Mouse (Mus musculus) lung, postnatal 0 days (tissue): Measurements from ENCODE around the gene Ppil1. TPM values are rescaled to one million over a fixed set of nuclear protein-coding genes. Genes with fewer than 3 reads are reported as not detected.

Experiments used
- ATAC-seq: fragments of 200-750 bp; cut with Nextera tagmentation; 2 replicates; pipeline ENCODE4 v1.8.0; 2017; ENCODE audit warnings: moderate library complexity
- DNase-seq: peaks from one replicate; pipeline ENCODE4 v3.0.0-alpha.2; 2016; ENCODE audit warnings: low spot score
- H3K27ac ChIP-seq: fragments of 300-500 bp; sonication (generic); 2 replicates; pipeline ENCODE4 v1.5.1; 2014; ENCODE audit warnings: antibody characterized with exemption, mild to moderate bottlenecking, low read length, mixed read lengths
- H3K27me3 ChIP-seq: fragments of 300-500 bp; sonication (generic); replicated peaks from 2 replicates; pipeline ENCODE4 v1.6.1; 2014; ENCODE audit warnings: low read length, mixed read lengths; ENCODE audit not compliant: insufficient read depth
- H3K36me3 ChIP-seq: fragments of 300-500 bp; sonication (generic); 2 replicates; pipeline ENCODE4 v1.6.1; 2014; ENCODE audit warnings: low read length, mixed read lengths; ENCODE audit not compliant: insufficient read depth
- H3K4me1 ChIP-seq: fragments of 300-500 bp; sonication (generic); 2 replicates; pipeline ENCODE4 v1.6.1; 2014; ENCODE audit warnings: antibody characterized with exemption, low read depth, low read length, mixed read lengths; ENCODE audit not compliant: insufficient read depth
- H3K4me2 ChIP-seq: fragments of 300-500 bp; sonication (generic); replicated peaks from 2 replicates; pipeline ENCODE4 v1.6.1; 2014; ENCODE audit warnings: low read depth, mild to moderate bottlenecking, low read length, moderate library complexity, mixed read lengths
- H3K4me3 ChIP-seq: fragments of 300-500 bp; sonication (generic); 2 replicates; pipeline ENCODE4 v1.5.1; 2014; ENCODE audit warnings: low read depth, low read length
- H3K9ac ChIP-seq: fragments of 300-500 bp; sonication (generic); replicated peaks from 2 replicates; pipeline ENCODE4 v1.6.1; 2014; ENCODE audit warnings: low read depth, mild to moderate bottlenecking
- H3K9me3 ChIP-seq: fragments of 300-500 bp; sonication (generic); 2 replicates; pipeline ENCODE4 v1.6.1; 2016; ENCODE audit warnings: low read length, mixed read lengths
- CTCF ChIP-seq: IDR thresholded peaks from 2 replicates; pipeline ENCODE4 v1.5.1; 2016; ENCODE audit warnings: antibody characterized with exemption, mild to moderate bottlenecking
- EP300 ChIP-seq: IDR thresholded peaks from 2 replicates; pipeline ENCODE4 v1.6.1; 2016; ENCODE audit warnings: antibody characterized with exemption, mild to moderate bottlenecking, control low read depth
- WGBS: fragments of 180-500 bp; shearing (Covaris S2); extraction: QIAGEN DNeasy Blood & Tissue Kit; methylation state at CpG from one replicate; pipeline ENCODE4 v1.1.7; 2014; 5-methylcytosine and 5-hydroxymethylcytosine counted together
- polyA plus RNA-seq: library from polyadenylated mRNA; unstranded; fragments of >200 nt; fragmentation: Nextera tagmentation; extraction: Ambion mirVana; gene quantifications from 2 replicates; pipeline ENCODE4 v1.2.1, GENCODE M21; 2015

The Ppil1 gene
- polyA plus RNA-seq, 1 experiment from 2014 or later = 44.5 TPM

DNA sequence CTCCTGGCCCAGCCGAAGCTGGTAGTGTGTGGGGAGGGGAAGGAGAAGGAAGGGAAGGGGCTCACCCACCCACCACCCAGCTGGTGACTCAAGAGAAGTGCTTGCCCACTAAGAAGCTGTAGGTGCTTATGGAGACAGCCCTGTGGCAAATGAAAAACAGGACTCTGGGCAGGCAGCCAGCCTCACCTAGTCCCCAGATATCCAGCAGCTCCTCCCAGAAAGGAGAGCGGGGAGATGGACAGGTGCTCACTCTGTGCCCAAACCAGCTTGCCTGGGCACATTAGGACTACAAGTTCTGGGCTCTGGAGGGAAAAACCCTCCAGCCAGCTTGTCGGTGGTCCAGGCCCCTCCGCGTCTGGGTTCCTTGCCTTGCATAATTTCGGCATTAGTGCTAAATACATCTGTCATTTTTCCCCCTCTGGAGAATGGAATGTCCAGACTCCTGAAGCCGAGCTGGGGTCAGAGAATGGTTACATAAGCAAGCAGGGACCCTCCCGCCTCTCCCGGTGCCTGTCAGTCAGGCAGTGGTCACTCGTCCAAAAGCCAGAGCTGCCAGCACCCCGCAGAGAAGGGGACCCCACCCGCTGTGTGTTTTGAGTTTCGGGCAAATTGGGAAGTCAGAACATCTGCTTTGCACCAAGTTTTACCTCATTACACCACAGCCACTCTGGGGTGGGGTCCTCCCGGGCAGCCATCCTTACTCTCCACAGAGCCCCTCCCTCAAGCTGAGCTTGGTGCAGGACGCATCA, 41.2 kb upstream of the Ppil1 start:
- ATAC-seq = peak; percentile 62
- TF ChIP-seq EP300 (no peak), CTCF (no peak)
- Histone ChIP-seq H3K27ac (0 out of 2 replicates have a peak overlapping the region, but pooled peaks have one; percentile 43), H3K4me3 (no peak overlapping the region), H3K4me1 (peaks cover 16% of the 10 kb centered on the region), H3K9ac (no peak overlapping the region), H3K27me3 (no peaks in the 10 kb centered on the region), H3K4me2 (peak overlapping the region; percentile 27), H3K36me3 (no peaks in the 10 kb centered on the region), H3K9me3 (no peaks in the 10 kb centered on the region)
- WGBS = 19% methylated on average over 15 of the region's 15 CpGs
- peak; percentile 73 for DNase-seq

DNA sequence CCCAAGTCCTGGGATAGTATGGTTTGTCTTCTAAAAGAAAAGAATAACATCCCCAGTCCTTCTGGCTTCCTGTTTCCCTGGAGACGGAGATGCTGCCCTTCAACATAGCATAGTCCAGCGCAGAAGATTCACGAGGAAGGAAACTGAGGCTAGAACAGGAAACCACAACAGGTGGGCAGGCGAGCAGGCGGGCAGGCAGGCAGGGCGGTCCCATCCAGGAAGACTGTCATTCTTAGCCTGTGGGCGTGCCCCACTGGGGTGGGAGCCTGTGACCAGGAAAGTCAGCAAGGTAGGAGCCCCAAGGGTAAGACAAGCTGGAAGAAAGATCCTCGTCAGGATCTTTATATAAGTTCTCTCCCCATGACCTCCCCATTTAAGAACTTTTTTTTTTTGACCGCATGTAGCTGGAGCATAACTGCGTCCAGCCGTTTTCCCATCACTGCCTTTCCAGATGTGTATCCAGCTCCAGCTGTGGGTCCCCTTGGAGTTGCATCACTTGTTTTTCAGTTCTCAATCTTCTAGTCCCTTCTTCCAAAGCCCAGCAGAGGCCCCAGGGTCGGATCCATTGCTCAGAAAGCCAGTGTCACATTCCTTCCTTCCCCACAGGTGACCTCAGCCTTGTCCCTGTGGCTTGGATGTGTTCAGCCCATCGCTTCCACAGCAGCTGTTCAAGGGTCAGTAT, 40.5 kb upstream of the Ppil1 start:
- 37% methylated on average over 13 of the region's 13 CpGs for WGBS
- peaks cover 16% of the 10 kb centered on the region for H3K4me1 ChIP-seq
- peak overlapping the region; percentile 27; the same call in 1 of the 2 replicates for H3K4me2 ChIP-seq
- no peak for TF ChIP-seq EP300
- no peak for TF ChIP-seq CTCF
- H3K4me3 ChIP-seq = no peak overlapping the region
- 0 out of 2 replicates have a peak overlapping the region, but pooled peaks have one; percentile 43 for H3K27ac ChIP-seq
- no peaks in the 10 kb centered on the region for H3K27me3 ChIP-seq
- ATAC-seq (peak; percentile 47), DNase-seq (peak; percentile 61)
- no peak overlapping the region for H3K9ac ChIP-seq
- no peaks in the 10 kb centered on the region for H3K36me3 ChIP-seq
- H3K9me3 ChIP-seq = no peaks in the 10 kb centered on the region

DNA sequence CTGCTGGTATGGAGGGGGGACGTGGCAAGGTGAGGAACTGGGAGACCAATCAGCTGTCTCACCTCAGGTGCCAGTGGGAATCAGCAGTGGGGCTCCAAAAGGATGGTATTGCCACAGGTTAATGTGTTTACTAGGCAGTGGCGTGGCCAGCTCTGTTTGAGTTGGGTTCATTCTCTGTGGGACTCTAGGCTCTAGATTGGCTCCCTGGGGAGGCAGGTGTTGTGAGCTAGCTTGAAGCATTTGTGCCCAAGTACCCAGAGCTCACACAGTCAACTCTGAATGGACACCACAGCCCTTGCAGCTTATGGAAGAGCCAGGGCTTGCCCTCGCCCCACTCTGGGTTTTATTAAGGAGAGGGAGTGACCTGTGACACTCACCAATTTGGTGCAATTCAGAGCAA, 39.9 kb upstream of the Ppil1 start:
- DNase-seq (no peak), ATAC-seq (no peak)
- Histone ChIP-seq H3K4me1 (peaks cover 16% of the 10 kb centered on the region), H3K27me3 (no peaks in the 10 kb centered on the region), H3K4me2 (no peak overlapping the region), H3K9ac (no peak overlapping the region), H3K4me3 (no peak overlapping the region), H3K9me3 (no peaks in the 10 kb centered on the region), H3K36me3 (peaks cover 2% of the 10 kb centered on the region; the same call in 1 of the 2 replicates), H3K27ac (no peak overlapping the region)
- WGBS = 76% methylated on average over 3 of the region's 3 CpGs
- no peak for TF ChIP-seq CTCF
- TF ChIP-seq EP300 = no peak

DNA sequence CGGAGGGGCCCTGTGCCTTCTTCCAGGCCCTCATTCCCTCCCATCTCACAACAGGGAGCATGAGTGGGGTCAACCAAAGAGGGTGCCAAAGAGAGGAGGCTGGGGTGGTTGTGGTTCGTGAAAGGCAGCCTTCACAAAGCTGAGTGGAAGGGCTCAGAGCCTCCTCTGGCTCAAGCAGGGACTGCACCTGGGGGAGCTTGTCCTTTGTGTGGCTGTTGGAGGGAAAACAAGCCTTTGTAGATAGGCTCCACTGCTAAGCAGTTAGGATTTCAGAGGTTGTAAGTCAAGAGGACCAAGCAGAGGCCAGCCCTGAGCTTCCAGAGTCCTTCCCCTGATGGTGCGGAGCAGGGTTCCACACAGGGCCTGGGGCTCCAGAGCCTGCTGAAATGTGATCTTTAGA, 39.1 kb upstream of the Ppil1 start:
- Histone ChIP-seq H3K9me3 (no peaks in the 10 kb centered on the region), H3K4me2 (no peak overlapping the region), H3K27ac (no peak overlapping the region), H3K4me3 (no peak overlapping the region), H3K4me1 (peaks cover 16% of the 10 kb centered on the region), H3K36me3 (peaks cover 7% of the 10 kb centered on the region; the same call in 1 of the 2 replicates), H3K27me3 (no peaks in the 10 kb centered on the region), H3K9ac (no peak overlapping the region)
- peak; percentile 59 for TF ChIP-seq CTCF
- no peak for TF ChIP-seq EP300
- 66% methylated on average over 3 of the region's 3 CpGs for WGBS
- no peak for ATAC-seq
- DNase-seq = peak; percentile 47

DNA sequence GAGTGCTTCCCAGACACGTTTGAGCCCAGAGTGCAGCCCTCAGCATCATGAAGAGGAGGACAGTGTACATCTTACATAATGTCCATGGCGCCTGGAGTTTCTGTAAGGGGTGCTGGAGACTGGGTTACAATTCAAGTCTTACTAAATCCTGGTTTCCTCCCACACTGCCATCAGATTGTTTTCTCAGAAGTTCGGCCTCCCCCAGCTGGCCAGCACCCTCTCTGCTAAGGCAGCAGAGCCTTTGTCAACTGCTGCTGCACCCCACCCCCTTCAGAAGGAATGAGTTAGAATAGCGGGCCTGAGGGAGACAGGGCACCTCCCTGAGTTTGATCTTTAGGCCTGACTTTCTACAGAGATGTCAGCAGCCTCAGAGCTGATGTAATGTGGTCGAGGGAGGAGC, 38.2 kb upstream of the Ppil1 start:
- Histone ChIP-seq H3K4me3 (no peak overlapping the region), H3K9me3 (no peaks in the 10 kb centered on the region), H3K36me3 (peaks cover 7% of the 10 kb centered on the region; the same call in 1 of the 2 replicates), H3K27ac (no peak overlapping the region), H3K9ac (no peak overlapping the region), H3K27me3 (no peaks in the 10 kb centered on the region), H3K4me2 (no peak overlapping the region), H3K4me1 (peaks cover 16% of the 10 kb centered on the region)
- ATAC-seq (no peak), DNase-seq (no peak)
- 74% methylated on average over 5 of the region's 5 CpGs for WGBS
- TF ChIP-seq CTCF (no peak), EP300 (no peak)

DNA sequence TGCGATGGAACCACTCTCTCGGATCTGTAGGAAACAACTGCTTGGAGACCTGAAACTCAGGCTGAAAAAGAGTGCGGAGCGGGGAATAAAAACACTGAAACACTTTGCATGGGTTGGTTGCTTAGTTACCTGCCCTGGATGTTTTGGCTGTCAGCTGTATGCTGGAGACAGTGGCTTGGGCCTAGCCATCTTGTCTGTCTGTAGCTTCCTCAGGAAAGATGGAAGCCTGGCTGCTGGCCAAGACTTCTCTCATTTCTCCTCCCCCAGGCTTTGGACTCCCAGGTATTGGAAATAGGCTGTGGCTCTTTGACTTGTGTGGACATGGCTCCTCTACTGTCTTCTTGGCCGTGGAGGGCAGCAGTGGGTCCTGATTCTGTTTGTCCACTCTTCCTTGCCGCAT, 37.4 kb upstream of the Ppil1 start:
- ATAC-seq (no peak), DNase-seq (no peak)
- Histone ChIP-seq H3K4me1 (peaks cover 16% of the 10 kb centered on the region), H3K27ac (no peak overlapping the region), H3K36me3 (peaks cover 7% of the 10 kb centered on the region; the same call in 1 of the 2 replicates), H3K9me3 (no peaks in the 10 kb centered on the region), H3K27me3 (no peaks in the 10 kb centered on the region), H3K4me3 (no peak overlapping the region), H3K4me2 (no peak overlapping the region), H3K9ac (no peak overlapping the region)
- no peak for TF ChIP-seq EP300
- TF ChIP-seq CTCF = no peak
- 92% methylated on average over 6 of the region's 6 CpGs for WGBS
